Comparison of ENCODE assay signal across 15 mouse cellular contexts in the genomic region with DNA sequence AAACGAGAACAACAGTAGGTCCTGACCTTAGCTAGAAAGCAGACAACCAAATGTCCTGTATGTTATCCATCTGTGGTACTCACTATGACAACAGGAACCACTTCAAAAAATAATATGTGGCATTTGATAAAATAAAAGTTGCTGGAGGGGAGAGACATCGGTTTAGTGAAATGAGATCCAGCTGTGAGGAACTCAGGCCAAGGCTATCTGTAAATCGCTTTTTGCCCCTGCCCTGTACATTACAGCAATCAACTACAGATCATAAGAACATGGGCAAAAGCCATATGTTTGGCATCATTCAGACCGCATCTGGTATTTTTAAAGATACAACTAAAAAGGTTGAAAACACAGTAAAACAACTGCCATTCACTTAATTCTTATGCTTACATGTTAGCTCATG.
"Had no signal": no experiment of that assay in that cellular context is flagged by ENCODE, and none has a peak within 500 bp of the region (broad histone marks: within the 10 kb centered on the region; RNA-seq: fewer than 3 reads in every experiment).

No protein-coding gene starts in this region.

- H3K4me2 ChIP-seq: kidney, embryonic 15.5 days; limb, embryonic 12.5 days; liver, embryonic 11.5 days; liver, embryonic 15.5 days; midbrain, embryonic 12.5 days; neural tube, embryonic 15.5 days had no signal

- H3K27ac ChIP-seq: kidney, embryonic 15.5 days; limb, embryonic 12.5 days; liver, embryonic 15.5 days; macrophage; midbrain, embryonic 12.5 days; neural tube, embryonic 15.5 days had no signal

- H3K36me3 ChIP-seq: kidney, embryonic 15.5 days; limb, embryonic 12.5 days; liver, embryonic 15.5 days; midbrain, embryonic 12.5 days; neural tube, embryonic 15.5 days had no signal

- H3K4me3 ChIP-seq: kidney, embryonic 15.5 days; limb, embryonic 12.5 days; liver, embryonic 15.5 days; megakaryocyte, embryonic 14.5 days; midbrain, embryonic 12.5 days; myocyte; neural tube, embryonic 15.5 days had no signal

- H3K9ac ChIP-seq: kidney, embryonic 15.5 days; limb, embryonic 12.5 days; liver, embryonic 15.5 days; midbrain, embryonic 12.5 days; neural tube, embryonic 15.5 days had no signal

- DNase-seq: kidney, adult 18-20 months; kidney, postnatal 25 days; layer of hippocampus, postnatal 36 days; lung, postnatal 10 days; thymus, adult 2 months; thymus, postnatal 36 days had no signal

- H3K9me3 ChIP-seq: kidney, embryonic 15.5 days; limb, embryonic 12.5 days; liver, embryonic 15.5 days; megakaryocyte, embryonic 14.5 days; midbrain, embryonic 12.5 days; neural tube, embryonic 15.5 days had no signal

- H3K4me1 ChIP-seq: kidney, embryonic 15.5 days; limb, embryonic 12.5 days; liver, embryonic 15.5 days; megakaryocyte, embryonic 14.5 days; midbrain, embryonic 12.5 days; neural tube, embryonic 15.5 days had no signal

- H3K27me3 ChIP-seq: kidney, embryonic 15.5 days; limb, embryonic 12.5 days; liver, embryonic 15.5 days; megakaryocyte, embryonic 14.5 days; midbrain, embryonic 12.5 days; neural tube, embryonic 15.5 days had no signal
